Mouse (Mus musculus) intestine, embryonic 16.5 days (tissue): ENCODE measurements at regions not wholly inside any gene's neighbourhood (a gene's known extent, or its start where the extent isn't known, plus 50 kb on each side); places are given as distances from the start of the nearest gene placed in this dataset.

Experiments used
- ATAC-seq: fragments of 200-750 bp; cut with Nextera tagmentation; 2 replicates; pipeline ENCODE4 v1.8.0; 2017; ENCODE audit warnings: moderate TSS enrichment, moderate library complexity
- H3K27ac ChIP-seq: fragments of 300-500 bp; sonication (generic); 2 replicates; pipeline ENCODE4 v1.5.1; 2014; ENCODE audit warnings: mild to moderate bottlenecking, low read length
- H3K27me3 ChIP-seq: fragments of 300-500 bp; sonication (generic); replicated peaks from 2 replicates; pipeline ENCODE4 v1.6.1; 2014; ENCODE audit warnings: low read length, control low read depth, mixed read lengths; ENCODE audit not compliant: control insufficient read depth, insufficient read depth
- H3K36me3 ChIP-seq: fragments of 300-500 bp; sonication (generic); 2 replicates; pipeline ENCODE4 v1.6.1; 2014; ENCODE audit warnings: low read length, control low read depth; ENCODE audit not compliant: control insufficient read depth, insufficient read depth
- H3K4me1 ChIP-seq: fragments of 300-500 bp; sonication (generic); 2 replicates; pipeline ENCODE4 v1.6.1; 2014; ENCODE audit warnings: low read length, control low read depth, mixed read lengths; ENCODE audit not compliant: control insufficient read depth, insufficient read depth
- H3K4me2 ChIP-seq: fragments of 300-500 bp; sonication (generic); 2 replicates; pipeline ENCODE4 v1.6.1; 2014; ENCODE audit warnings: low read depth, low read length, control low read depth
- H3K4me3 ChIP-seq: fragments of 300-500 bp; sonication (generic); 2 replicates; pipeline ENCODE4 v1.5.1; 2014; ENCODE audit warnings: mild to moderate bottlenecking, low read length
- H3K9ac ChIP-seq: fragments of 300-500 bp; sonication (generic); 2 replicates; pipeline ENCODE4 v1.6.1; 2014; ENCODE audit warnings: low read depth, low read length
- H3K9me3 ChIP-seq: fragments of 300-500 bp; sonication (generic); 2 replicates; pipeline ENCODE4 v1.6.1; 2016; ENCODE audit warnings: low read length, control low read depth; ENCODE audit not compliant: control insufficient read depth
- WGBS: fragments of 180-500 bp; shearing (Covaris S2); extraction: QIAGEN DNeasy Blood & Tissue Kit; methylation state at CpG from one replicate; pipeline ENCODE4 v1.1.7; 2014; 5-methylcytosine and 5-hydroxymethylcytosine counted together

DNA sequence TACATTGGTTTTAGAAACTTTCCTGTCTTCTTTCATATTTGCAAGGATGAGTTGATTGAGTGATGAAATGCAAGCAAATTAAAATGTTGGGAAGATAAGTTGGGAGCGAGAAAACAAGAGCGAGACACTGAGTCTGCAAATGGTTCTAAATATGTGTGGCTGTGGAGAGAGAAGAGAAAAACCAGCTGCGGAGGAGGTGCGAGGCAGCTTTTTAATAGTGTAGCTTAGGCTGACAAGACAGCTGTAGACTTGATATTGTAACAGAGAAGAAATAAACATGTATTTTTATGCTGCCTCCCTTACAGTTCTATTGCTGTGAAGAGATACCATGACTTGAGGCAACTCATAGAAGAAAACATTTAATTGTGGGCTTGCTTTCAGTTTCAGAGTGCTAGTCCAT, 78.1 kb upstream of the Abi3bp start:
- Histone ChIP-seq H3K4me3 (no peak overlapping the region), H3K27ac (no peak overlapping the region), H3K9me3 (no peaks in the 10 kb centered on the region), H3K4me1 (no peaks in the 10 kb centered on the region), H3K4me2 (no peak overlapping the region), H3K9ac (no peak overlapping the region), H3K27me3 (no peaks in the 10 kb centered on the region), H3K36me3 (no peaks in the 10 kb centered on the region)
- ATAC-seq, result no peak
- WGBS, result 82% methylated on average over 4 of the region's 4 CpGs

DNA sequence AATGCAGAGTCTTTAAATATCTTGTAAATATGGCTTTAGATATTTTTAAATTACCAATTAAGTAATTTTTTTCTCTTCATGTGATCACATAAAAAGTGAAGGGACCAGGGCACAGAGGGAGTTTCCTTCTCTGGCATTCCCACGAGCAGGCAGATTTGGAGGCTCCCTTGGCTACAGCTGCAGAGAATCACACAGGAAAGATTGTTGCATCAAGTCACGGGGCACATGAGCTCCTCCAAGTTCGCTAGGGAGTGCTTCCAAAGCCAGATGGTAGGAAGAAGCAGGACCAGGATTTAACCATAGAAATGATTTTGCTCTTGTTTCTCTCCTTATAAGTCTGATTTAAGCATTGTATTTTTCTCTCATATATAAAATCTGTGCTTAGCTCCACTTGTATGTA, 53.9 kb upstream of the Abi3bp start:
- Histone ChIP-seq H3K9me3 (no peaks in the 10 kb centered on the region), H3K4me3 (no peak overlapping the region), H3K9ac (no peak overlapping the region), H3K36me3 (no peaks in the 10 kb centered on the region), H3K27me3 (no peaks in the 10 kb centered on the region), H3K4me2 (no peak overlapping the region), H3K4me1 (no peaks in the 10 kb centered on the region), H3K27ac (no peak overlapping the region)
- no peak for ATAC-seq
- whole genome bisulfite sequencing, result 35% methylated on average over 3 of the region's 3 CpGs
